Mouse (Mus musculus) testis, adult 2 months (tissue): Measurements from ENCODE around the gene Il11ra1.
"Not testable (repeated sequence)": the region's sequence is repeated elsewhere in the genome, so short reads cannot be mapped to it uniquely, and the experiment has no call there.

Experiments used
- CTCF ChIP-seq: fragments of 200-500 bp; IDR thresholded peaks from 2 replicates; pipeline ENCODE4 v1.5.1; 2012; ENCODE audit warnings: low read depth, mild to moderate bottlenecking, inconsistent platforms, low read length, moderate library complexity; ENCODE audit not compliant: control insufficient read depth, insufficient read depth, insufficient replicate concordance
- POLR2A ChIP-seq: fragments of 200-500 bp; IDR thresholded peaks from 2 replicates; pipeline ENCODE4 v1.6.1; 2012; ENCODE audit warnings: low read depth, mild to moderate bottlenecking, inconsistent platforms, low read length, moderate library complexity; ENCODE audit not compliant: control insufficient read depth

- TF ChIP-seq POLR2A, CTCF: not testable (repeated sequence)
These were observed 9.8 kb upstream of the Il11ra1 start for GRCm38 (mm10) chr4:41690014-41690413.
